Mouse (Mus musculus): Measurements from ENCODE around the gene Cass4. TPM values are rescaled to one million over a fixed set of nuclear protein-coding genes. Genes with fewer than 3 reads are reported as not detected.

Gene Cass4
- polyA plus RNA-seq (2015; fragmentation: Nextera tagmentation; extraction: Ambion mirVana): 0.47 and 0.61 TPM in 2 replicates

DNA sequence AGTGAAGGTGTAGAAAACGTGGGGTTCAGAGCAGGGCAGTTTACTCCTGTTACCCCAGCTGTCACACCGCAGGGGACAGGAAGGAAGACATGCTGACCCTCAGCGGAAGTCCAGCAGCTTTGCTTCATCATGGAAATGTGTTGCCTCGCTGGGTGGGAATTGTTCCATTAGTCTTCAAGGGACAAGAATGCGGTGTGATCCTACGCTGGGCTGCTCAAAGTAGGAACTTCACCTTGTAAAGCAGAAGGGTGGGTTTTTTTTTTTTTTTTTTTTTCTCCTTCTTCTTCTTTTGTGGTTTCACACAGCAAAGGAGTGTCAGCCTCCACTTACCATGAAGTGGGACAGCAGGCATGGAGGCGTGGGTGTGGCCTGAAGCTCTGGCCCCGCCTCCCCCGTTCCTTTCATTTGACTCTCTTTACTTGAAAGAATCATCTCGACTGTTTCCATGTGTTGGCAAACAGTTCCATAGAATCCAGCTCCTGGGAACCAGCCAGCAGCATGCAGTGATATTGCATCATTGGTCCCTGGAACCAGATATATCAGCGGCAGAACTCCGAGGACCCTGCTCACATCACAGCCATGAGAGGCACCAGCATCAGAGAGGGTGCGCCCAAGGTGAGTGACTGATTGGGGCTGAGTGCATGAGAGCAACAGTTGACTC is at the start of gene Cass4:
Gene Cass4, plus strand, starts transcription at position 404 of the 661 bp plus-strand sequence.

DNA sequence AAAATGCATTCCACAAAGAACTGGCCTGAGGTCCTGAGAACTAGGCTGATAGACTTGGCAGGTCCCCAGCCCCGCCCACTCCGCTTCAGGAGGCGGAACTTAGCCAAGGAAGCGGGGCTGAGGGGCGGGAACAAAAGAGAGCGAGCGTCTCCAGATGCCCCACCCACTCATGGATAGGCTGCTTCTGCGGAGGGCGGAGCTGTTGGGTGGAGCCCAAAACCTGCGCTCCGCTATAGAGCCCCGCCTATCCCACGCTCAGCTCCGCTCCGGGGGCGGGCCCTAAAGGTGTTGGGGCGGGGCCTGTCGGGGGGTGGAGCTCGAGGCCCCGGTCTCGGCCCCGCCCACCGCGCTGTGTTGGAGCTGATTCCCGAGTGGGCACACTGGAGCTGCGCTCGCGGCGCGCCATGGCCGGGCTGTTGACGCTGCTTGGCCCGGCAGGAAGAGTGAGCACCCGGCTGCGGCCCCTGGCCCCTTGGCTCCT is 48.3 kb upstream of the Cass4 start, which contains the start of gene Fam210b:
Gene Fam210b, plus strand, starts transcription at position 308 of the 481 bp plus-strand sequence.

DNA sequence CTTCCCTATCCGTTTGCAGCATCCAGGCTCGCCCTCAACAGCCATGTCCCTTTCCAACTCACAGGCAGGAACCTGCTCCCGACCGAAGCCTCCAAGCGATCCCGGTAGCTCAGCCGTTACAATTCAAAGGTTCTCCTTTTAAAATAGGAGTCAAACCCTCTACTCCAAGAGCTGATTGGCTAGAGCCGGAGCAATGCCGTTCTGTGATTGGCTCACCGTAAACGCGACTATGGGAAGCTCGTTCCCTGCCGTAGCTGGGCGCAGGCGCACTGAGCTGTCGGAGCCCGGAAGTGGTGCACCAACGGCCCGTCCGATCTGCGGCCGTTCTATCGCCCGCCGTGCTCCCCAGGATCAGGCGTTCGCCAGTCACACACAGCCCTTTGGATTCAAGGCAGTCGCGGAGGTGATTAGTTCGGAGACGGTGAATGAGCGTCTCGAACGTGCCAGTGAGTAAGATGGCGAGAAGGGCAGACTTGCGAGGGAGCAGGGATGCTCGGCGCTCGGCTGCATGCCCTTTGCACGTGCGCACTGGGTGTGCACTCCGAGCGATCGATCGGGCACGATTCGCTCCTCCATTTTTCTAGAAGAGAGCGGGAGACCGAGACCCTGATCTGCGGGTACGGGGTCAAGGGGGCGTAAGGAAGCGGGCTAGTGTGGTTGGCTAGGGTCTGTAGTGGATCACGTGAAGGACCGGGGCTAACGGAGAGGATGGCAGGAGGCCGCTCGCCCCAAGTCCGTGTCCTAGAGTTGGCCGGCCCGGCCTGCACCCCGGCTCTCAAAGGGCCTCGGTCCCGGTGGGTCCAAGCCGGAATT is 23.0 kb upstream of the Cass4 start, which contains the start of the genes Aurka and Cstf1:
Gene Aurka, minus strand, starts transcription at position 125 of the 813 bp plus-strand sequence.
Gene Cstf1, plus strand, starts transcription at position 271 of the 813 bp plus-strand sequence.

DNA sequence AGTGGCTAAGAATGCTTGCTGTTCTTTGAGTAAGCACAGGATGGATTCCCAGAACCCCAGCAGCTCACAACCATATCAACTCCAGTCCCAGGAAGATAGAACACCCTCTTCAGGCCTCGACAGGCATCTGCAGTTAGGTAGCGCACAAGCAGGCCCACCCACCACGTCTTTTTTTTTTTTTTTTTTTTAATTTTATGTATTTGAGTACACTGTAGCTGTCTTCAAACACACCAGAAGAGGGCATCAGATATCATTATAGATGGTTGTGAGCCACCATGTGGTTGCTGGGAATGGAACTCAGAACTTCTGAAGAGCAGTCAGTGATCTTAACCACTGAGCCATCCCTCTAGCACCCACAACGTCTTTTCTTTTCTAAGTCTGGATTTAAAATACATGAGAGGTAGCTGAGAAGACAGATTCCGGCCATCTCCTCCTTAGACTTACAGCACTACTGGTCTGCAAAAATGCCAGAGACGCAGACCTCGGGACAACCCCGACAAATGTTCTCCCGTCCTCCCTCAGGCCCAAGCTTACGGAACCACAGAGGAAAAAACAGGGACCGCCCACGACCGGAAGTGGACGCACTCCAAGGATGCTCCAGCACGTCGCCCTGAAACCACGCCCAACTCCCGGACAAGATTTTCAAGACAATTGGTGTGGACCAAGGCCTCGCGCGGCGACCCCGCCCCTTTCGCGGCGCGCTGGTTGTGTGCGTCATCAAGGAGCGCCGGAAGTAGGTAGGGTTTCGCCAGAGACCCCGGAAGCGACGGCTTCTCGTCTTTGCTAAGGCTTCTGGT is 46.4 kb downstream of the Cass4 start, which contains the start of gene Rtf2:
Gene Rtf2, plus strand, starts transcription at position 714 of the 797 bp plus-strand sequence.

DNA sequence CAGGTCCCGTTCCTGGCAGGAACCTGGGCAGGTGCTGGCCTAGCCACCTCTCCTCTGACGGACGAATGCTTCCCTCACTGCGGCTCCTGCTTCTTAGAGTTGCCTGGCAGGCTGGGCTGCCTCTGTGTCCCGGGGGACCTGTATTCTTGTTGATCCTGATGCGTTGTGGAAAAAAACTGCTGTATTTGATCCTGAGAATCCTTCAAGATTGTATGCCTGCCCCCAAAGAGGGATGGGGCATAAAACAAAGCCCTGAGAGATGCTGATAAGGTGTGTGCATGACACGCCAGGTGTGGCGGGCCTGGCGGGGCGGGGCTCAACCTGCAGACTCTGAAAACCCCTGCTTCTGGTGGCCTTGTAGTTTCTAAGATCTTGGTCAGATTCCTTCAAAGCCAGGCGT is 64.9 kb downstream of the Cass4 start, which contains the start of gene Gcnt7:
Gene Gcnt7, minus strand, starts transcription at position 101 of the 400 bp plus-strand sequence.

DNA sequence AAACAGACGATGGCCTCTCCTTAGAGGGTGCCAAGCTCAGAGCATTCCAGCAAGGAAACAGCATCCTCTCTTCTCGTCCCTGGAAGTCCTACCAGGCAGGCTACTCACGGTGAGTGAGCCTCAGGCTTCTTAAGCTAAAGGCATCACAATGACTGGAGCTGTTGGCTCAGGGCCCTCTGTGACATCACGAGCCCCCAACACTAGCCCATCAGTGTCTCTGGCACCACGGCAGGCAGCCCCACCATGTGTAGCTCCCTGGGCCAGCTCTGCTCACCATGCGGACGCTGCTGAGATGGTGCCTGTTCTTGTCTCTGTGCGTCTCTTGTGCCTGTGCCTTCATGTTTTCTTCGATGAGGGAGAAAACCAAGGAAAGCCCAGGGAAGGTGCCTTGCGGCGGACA is 78.7 kb downstream of the Cass4 start, which contains the start of gene Fam209:
Gene Fam209, plus strand, starts transcription at position 203 of the 400 bp plus-strand sequence.

Other genes starting within 250 kb of the Cass4 start
- gene Mc3r, start 145.3 kb upstream of the Cass4 start, polyA plus RNA-seq (2015; fragmentation: Nextera tagmentation; extraction: Ambion mirVana): not detected in 2 replicates
- gene Fam210b, start 48.2 kb upstream of the Cass4 start, polyA plus RNA-seq (2015; fragmentation: Nextera tagmentation; extraction: Ambion mirVana): 61.8 and 70.8 TPM in 2 replicates
- gene Aurka, start 23.3 kb upstream of the Cass4 start, polyA plus RNA-seq (2015; fragmentation: Nextera tagmentation; extraction: Ambion mirVana): 94.9 and 110 TPM in 2 replicates
- 24.1 and 25.8 TPM in 2 replicates for gene Cstf1, start 23.1 kb upstream of the Cass4 start, polyA plus RNA-seq (2015; fragmentation: Nextera tagmentation; extraction: Ambion mirVana)
- gene Rtf2, start 46.8 kb downstream of the Cass4 start, polyA plus RNA-seq (2015; fragmentation: Nextera tagmentation; extraction: Ambion mirVana): 62.2 and 66.5 TPM in 2 replicates
- gene Gcnt7, start 64.8 kb downstream of the Cass4 start, polyA plus RNA-seq (2015; fragmentation: Nextera tagmentation; extraction: Ambion mirVana): 1.0 and 1.4 TPM in 2 replicates
- 0.39 and 0.54 TPM in 2 replicates for gene Fam209, start 78.7 kb downstream of the Cass4 start, polyA plus RNA-seq (2015; fragmentation: Nextera tagmentation; extraction: Ambion mirVana)
- not detected in 2 replicates for gene Tfap2c, start 155.8 kb downstream of the Cass4 start, polyA plus RNA-seq (2015; fragmentation: Nextera tagmentation; extraction: Ambion mirVana)